Mouse (Mus musculus) lung, adult 10 weeks (tissue): Measurements from ENCODE around the gene Rps6kb1. TPM values are rescaled to one million over a fixed set of nuclear protein-coding genes. Genes with fewer than 3 reads are reported as not detected.

ENCODE experiments used
- polyA plus RNA-seq: library from polyadenylated mRNA; stranded (reverse); fragments of 350-450 nt; fragmentation: Illumina TruSeq; extraction: RNeasy Lipid Tissue Mini Kit (QIAGEN cat#74804); gene quantifications from one replicate; pipeline ENCODE4 v1.2.3, GENCODE M21; 2014; ENCODE audit warnings: low read depth, low replicate concordance; ENCODE audit not compliant: insufficient read depth

Gene Rps6kb1
- polyA plus RNA-seq = 9.7 TPM

GRCm38 (mm10) chr11:86544639-86545299 is at the start of gene Rps6kb1, which contains the start of gene Tubd1:
TSS of gene Rps6kb1 (minus strand) at chr11:86544805.
TSS of gene Tubd1 (plus strand) at chr11:86544991.

DNA sequence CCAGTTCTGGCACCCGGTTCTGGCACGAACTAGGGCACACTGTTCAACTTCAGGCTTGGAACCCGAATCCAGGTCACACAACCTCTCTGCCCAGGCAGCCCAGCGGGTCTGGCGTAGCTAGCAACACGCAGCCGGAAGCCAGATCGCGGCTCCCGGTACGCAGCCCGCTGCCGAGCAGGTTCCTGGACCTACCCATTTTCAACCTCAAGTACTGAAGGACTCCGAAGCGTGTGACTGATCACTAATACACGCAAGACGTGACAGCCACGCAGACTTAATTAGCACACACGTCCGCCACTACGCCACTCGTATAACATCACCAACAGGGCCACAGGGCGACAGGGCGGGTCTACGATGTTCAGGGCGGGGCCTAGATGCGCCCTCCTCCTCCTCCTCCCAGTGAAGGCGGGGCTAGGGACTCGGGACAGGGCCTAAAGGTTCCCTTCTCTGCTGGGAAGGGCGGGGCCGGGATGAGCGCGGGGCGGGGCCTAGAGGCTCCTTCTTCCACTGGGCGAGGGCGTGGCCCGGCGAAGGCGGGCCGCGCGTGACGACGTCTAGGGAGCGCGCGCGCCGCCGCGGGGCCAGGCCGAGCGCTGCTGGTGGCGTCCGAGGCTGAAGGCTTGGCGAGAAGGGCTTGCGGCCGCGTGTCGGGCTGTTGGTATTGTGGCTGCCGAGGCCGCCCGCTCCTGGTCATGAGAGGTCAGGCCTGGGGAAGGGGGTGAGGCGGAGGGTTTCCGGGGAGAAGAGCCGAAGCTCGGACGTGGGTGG is 60.3 kb downstream of the Rps6kb1 start, which contains the start of gene Rnft1:
TSS of gene Rnft1 (plus strand) at position 557 of the 768 bp plus-strand sequence.

Other genes starting within 250 kb of the Rps6kb1 start
- 6.5 TPM for gene Med13, start 187.2 kb downstream of the Rps6kb1 start, polyA plus RNA-seq
- 16.4 TPM for gene Rnft1, start 60.1 kb downstream of the Rps6kb1 start, polyA plus RNA-seq
- 5.3 TPM for gene Tubd1, start 186 bp upstream of the Rps6kb1 start, polyA plus RNA-seq
- gene Vmp1, start 139.0 kb upstream of the Rps6kb1 start, polyA plus RNA-seq = 95.0 TPM
- gene Ptrh2, start 139.2 kb upstream of the Rps6kb1 start, polyA plus RNA-seq = 7.4 TPM
- 77.9 TPM for gene Cltc, start 212.8 kb upstream of the Rps6kb1 start, polyA plus RNA-seq